Mouse (Mus musculus) layer of hippocampus, adult 2 months (tissue): ENCODE data around the gene Mmgt1. TPM values are rescaled to one million over a fixed set of nuclear protein-coding genes. Genes with fewer than 3 reads are reported as not detected.

Experiments used
- DNase-seq, 2 experiments: peaks; one replicate each; pipeline ENCODE4 v3.0.0; 2022; ENCODE audit warnings: low spot score in 2 of 2
- H3K27ac ChIP-seq: fragments of 200-600 bp; 2 replicates; pipeline ENCODE4 v1.8.1; 2022
- H3K4me3 ChIP-seq: fragments of 200-600 bp; 2 replicates; pipeline ENCODE4 v1.8.1; 2022; ENCODE audit warnings: mild to moderate bottlenecking
- CTCF ChIP-seq: fragments of 200-600 bp; conservative IDR thresholded peaks from 2 replicates; pipeline ENCODE4 v1.8.1; 2022; ENCODE audit warnings: antibody characterized with exemption, mild to moderate bottlenecking, moderate library complexity
- long read RNA-seq, 2 experiments: library from polyadenylated mRNA; stranded (forward); transcript quantifications; one replicate each; pipeline ENCODE4 v2.0.0; 2021; ENCODE audit warnings: borderline mapping rate in 2 of 2
- total RNA-seq, 2 experiments: library from RNA; stranded (reverse); gene quantifications; 2 replicates each; pipeline ENCODE4 v1.2.3; 2021

The Mmgt1 gene
- 10 to 100 TPM; 23.9 to 26.3 TPM for total RNA-seq
- long read RNA-seq, experiment 1, full-length matches to known transcripts, result 8 of 9 reads
- long read RNA-seq, experiment 1, partial matches to known transcripts, result 0 of 9 reads
- long read RNA-seq, experiment 1, other reads (novel, unspliced or antisense), result 1 of 9 reads
- long read RNA-seq, experiment 2, full-length matches to known transcripts, result 12 of 14 reads
- long read RNA-seq, experiment 2, partial matches to known transcripts, result 0 of 14 reads
- long read RNA-seq, experiment 2, other reads (novel, unspliced or antisense), result 2 of 14 reads

GRCm38 (mm10) chrX:56597887-56598640 lies at the start of gene Mmgt1:
Gene Mmgt1, minus strand, starts transcription at chrX:56598069.
- Histone ChIP-seq H3K4me3 (peak within 1 kb of the TSS; percentile 77), H3K27ac (peak within 1 kb of the TSS; percentile 83)
- TF ChIP-seq CTCF, result no peak
- peak; percentile 89 to 95 for DNase-seq

DNA sequence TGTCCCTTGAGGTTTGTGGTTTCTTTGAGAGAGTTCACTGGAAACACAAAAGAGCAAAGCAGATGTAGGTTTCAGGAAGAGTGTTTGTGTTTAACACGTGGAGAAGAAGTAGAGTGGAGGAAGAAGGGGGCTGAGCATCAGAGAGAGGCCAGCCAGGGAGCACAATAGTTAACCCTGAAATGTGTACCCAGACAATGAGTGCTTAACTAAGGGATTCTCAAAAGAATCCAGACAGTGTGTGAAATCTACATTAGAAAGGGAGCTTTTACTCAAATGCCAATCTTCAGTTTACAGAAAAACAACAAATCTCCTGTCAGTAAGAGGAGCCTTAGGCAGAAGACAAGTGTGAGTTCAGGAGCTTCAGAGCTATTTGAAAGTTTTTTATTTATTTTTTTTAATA lies 42.2 kb upstream of the Mmgt1 start:
- no peak overlapping the region for H3K4me3 ChIP-seq
- no peak overlapping the region for H3K27ac ChIP-seq
- no peak for DNase-seq
- no peak for TF ChIP-seq CTCF

DNA sequence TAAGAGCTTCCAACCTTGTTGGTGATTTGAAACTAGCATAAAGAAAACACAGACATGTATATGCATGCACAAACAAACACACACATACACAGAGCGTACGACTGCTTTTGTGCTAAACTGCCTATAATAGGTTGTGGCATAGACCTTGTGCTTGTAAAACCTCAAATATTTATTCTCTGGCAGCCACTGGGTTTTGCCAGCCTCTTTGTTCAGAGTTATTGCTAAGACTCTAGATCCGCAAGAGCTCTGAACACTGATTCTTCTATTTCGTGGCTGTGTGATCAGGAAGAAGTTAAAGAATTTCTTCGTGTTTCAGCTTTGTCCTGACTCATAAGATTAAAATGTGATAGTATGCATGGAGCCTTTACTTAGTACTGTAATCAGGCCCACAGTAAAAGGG lies 38.3 kb upstream of the Mmgt1 start:
- TF ChIP-seq CTCF, result no peak
- Histone ChIP-seq H3K4me3 (no peak overlapping the region), H3K27ac (no peak overlapping the region)
- no peak for DNase-seq

- no peak overlapping the region for H3K4me3 ChIP-seq
- no peak for DNase-seq
- TF ChIP-seq CTCF, result no peak
- H3K27ac ChIP-seq, result no peak overlapping the region
Observed at GRCm38 (mm10) chrX:56615236-56615635, 17.4 kb upstream of the Mmgt1 start.

GRCm38 (mm10) chrX:56610318-56610694 lies 12.4 kb upstream of the Mmgt1 start:
- peak overlapping the region; percentile 68 for H3K4me3 ChIP-seq
- peak overlapping the region; percentile 80 for H3K27ac ChIP-seq
- peak in 1 of 2 experiments; percentile 12 for DNase-seq
- TF ChIP-seq CTCF, result no peak

DNA sequence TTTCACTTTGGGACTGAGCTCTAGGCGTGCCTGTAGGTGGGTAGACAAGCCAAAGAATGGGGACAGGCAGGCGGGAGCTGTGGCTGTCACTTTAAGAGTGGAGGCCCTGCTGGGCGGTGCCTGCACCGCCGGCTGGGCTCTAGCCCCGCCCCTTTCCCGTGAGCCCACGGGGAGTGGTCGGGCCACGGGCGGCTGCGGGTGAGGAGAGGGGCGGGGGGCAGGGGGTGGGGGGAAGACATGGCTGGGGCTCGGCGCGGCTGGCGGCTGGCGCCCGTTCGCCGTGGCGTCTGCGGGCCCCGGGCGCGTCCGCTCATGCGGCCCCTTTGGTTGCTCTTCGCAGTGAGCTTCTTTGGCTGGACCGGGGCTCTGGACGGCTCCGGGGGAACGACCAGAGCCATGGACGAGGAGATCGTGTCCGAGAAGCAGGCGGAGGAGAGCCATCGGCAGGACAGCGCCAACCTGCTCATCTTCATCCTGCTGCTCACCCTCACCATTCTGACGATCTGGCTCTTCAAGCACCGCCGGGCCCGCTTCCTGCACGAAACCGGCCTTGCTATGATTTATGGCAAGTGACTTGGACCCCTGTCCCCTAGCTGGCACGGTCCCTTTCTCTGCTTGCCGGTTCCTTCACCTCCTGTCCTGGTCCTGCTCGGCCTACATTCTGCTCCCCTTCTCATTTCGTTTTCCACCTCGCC lies 11.9 kb upstream of the Mmgt1 start, which contains the start of gene Slc9a6:
Gene Slc9a6, plus strand, starts transcription at position 135 of the 695 bp plus-strand sequence.
- Histone ChIP-seq H3K4me3 (peak within 1 kb of the TSS; percentile 68), H3K27ac (peak within 1 kb of the TSS; percentile 80)
- peak; percentile 54 to 66 for DNase-seq
- peak; percentile 42 for TF ChIP-seq CTCF

GRCm38 (mm10) chrX:56609285-56609622 lies 11.4 kb upstream of the Mmgt1 start:
- H3K4me3 ChIP-seq, result peak overlapping the region; percentile 68
- peak overlapping the region; percentile 80 for H3K27ac ChIP-seq
- DNase-seq, result peak in 1 of 2 experiments; percentile 1
- no peak for TF ChIP-seq CTCF

DNA sequence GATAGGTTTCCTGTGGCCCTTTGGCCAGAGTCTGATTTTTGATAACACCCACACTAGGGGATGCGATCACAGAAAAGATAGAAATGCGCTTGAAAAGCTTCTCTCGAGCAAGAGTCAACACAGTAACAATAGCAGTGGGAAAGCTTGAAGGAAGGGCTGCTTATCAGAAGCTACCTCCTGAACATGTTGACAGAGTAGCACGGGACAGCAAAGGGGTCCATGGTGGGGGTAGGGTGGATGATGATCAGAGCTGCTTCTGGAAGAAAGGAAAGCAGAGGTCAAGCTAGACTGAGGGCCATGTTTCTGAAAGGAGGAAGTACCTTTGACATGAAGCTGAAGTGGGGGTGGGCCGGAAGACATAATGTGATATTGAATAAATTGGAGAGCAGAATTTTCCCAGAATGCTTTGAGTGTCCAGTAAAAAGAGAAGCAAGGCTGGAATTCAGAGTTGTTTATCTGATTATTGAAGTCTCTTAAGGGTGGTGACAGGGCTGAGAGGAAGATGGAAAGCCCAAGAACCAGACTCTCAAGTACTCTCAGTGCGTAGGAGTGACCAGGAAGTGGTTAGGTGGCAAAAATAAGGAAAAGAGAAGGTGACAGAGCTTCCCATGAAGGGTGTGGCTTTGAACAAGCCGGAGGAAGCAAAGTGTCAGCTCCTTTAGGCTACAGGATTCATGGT lies 9.3 kb upstream of the Mmgt1 start:
- TF ChIP-seq CTCF, result no peak
- Histone ChIP-seq H3K4me3 (no peak overlapping the region), H3K27ac (no peak overlapping the region)
- no peak for DNase-seq

DNA sequence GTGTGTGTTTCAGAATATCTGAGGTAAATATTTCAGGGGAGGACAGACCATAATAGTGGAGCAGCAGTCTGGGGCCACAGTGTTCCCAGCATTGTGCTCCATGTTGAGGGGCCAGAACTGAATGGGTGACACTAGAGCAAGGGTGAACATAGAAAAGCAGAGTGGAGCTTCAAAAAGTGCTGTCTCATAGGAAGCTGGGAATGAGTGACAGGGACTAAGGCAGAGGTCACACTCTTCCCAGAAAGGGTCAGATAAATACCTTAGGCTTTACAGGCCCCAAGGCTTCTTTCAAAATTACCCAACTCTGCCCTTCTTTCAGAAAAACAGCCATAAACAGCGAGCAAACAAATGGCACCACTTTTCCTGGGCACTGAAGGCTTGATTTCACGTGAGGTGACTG lies 8.7 kb upstream of the Mmgt1 start:
- H3K27ac ChIP-seq, result no peak overlapping the region
- no peak for TF ChIP-seq CTCF
- no peak for DNase-seq
- no peak overlapping the region for H3K4me3 ChIP-seq

GRCm38 (mm10) chrX:56597219-56597886 lies 516 bp downstream of the Mmgt1 start:
- H3K4me3 ChIP-seq, result peak overlapping the region; percentile 77
- no peak for DNase-seq
- peak; percentile 32 for TF ChIP-seq CTCF
- peak overlapping the region; percentile 83 for H3K27ac ChIP-seq

DNA sequence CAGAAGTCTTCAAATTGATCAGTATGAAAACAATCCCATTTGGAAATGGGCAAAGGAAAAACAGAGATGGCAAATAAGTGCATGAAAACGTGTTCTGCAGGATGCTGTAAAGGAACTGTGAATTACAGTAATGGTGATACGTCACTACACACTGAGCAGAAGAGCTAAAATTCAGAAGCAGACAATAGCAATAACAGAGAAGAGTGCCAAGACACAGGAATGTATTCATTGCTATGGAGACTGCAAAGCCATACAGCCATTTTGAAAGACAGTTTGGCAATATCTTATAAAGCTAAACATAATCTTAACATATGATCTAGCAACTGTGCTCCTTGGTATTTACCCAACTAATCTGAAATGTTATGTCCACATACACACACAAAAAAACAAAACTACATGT lies 19.7 kb downstream of the Mmgt1 start:
- DNase-seq, result no peak
- TF ChIP-seq CTCF, result no peak
- no peak overlapping the region for H3K27ac ChIP-seq
- no peak overlapping the region for H3K4me3 ChIP-seq

GRCm38 (mm10) chrX:56572465-56572864 lies 25.4 kb downstream of the Mmgt1 start:
- no peak overlapping the region for H3K4me3 ChIP-seq
- TF ChIP-seq CTCF, result peak; percentile 76
- no peak for DNase-seq
- H3K27ac ChIP-seq, result no peak overlapping the region
